Mouse (Mus musculus) embryonic facial prominence, embryonic 10.5 days (tissue): ENCODE data around the gene Yju2. TPM values are rescaled to one million over a fixed set of nuclear protein-coding genes. Genes with fewer than 3 reads are reported as not detected.
"Not testable (repeated sequence)": the region's sequence is repeated elsewhere in the genome, so short reads cannot be mapped to it uniquely, and the experiment has no call there.

Experiments
- DNase-seq: peaks from one replicate; pipeline ENCODE4 v3.0.0-alpha.2; 2017; ENCODE audit warnings: low spot score
- H3K27ac ChIP-seq: fragments of 300-500 bp; sonication (generic); replicated peaks from 2 replicates; pipeline ENCODE4 v1.5.1; 2016; ENCODE audit warnings: mild to moderate bottlenecking
- H3K27me3 ChIP-seq: fragments of 300-500 bp; sonication (generic); replicated peaks from 2 replicates; pipeline ENCODE4 v1.6.1; 2016; ENCODE audit warnings: low read depth, mild to moderate bottlenecking; ENCODE audit not compliant: poor library complexity, severe bottlenecking
- H3K36me3 ChIP-seq: fragments of 300-500 bp; sonication (generic); replicated peaks from 2 replicates; pipeline ENCODE4 v1.6.1; 2016; ENCODE audit warnings: mild to moderate bottlenecking, moderate library complexity
- H3K4me1 ChIP-seq: fragments of 300-500 bp; sonication (generic); 2 replicates; pipeline ENCODE4 v1.6.1; 2016
- H3K4me3 ChIP-seq: fragments of 300-500 bp; sonication (generic); 2 replicates; pipeline ENCODE4 v1.5.1; 2016; ENCODE audit warnings: mild to moderate bottlenecking, moderate library complexity
- H3K9me3 ChIP-seq: fragments of 300-500 bp; sonication (generic); 2 replicates; pipeline ENCODE4 v1.6.1; 2016; ENCODE audit warnings: mild to moderate bottlenecking
- WGBS: fragments of 180-500 bp; shearing (Covaris S2); methylation state at CpG from one replicate; pipeline ENCODE4 v1.1.7; 2016; 5-methylcytosine and 5-hydroxymethylcytosine counted together
- polyA plus RNA-seq: library from polyadenylated mRNA; unstranded; fragments of >200 nt; fragmentation: Nextera tagmentation; extraction: Ambion mirVana; gene quantifications from 2 replicates; pipeline ENCODE4 v1.2.1, GENCODE M21; 2016

Yju2 gene
- polyA plus RNA-seq = 28.7 and 32.0 TPM in 2 replicates

- Histone ChIP-seq H3K4me3 (peak within 1 kb of the TSS; percentile 65), H3K36me3 (peaks cover 35% of the 10 kb centered on the region), H3K4me1 (peaks cover 33% of the 10 kb centered on the region), H3K27ac (peak within 1 kb of the TSS; percentile 92), H3K9me3 (no peaks in the 10 kb centered on the region), H3K27me3 (peaks cover 16% of the 10 kb centered on the region)
- under 1% methylated on average over 46 of the region's 46 CpGs for WGBS
- DNase-seq = peak; percentile 95
These were observed at the start of gene Yju2 for GRCm38 (mm10) chr17:55958918-55959728. Yju2 (plus strand) TSS chr17:55959099.

DNA sequence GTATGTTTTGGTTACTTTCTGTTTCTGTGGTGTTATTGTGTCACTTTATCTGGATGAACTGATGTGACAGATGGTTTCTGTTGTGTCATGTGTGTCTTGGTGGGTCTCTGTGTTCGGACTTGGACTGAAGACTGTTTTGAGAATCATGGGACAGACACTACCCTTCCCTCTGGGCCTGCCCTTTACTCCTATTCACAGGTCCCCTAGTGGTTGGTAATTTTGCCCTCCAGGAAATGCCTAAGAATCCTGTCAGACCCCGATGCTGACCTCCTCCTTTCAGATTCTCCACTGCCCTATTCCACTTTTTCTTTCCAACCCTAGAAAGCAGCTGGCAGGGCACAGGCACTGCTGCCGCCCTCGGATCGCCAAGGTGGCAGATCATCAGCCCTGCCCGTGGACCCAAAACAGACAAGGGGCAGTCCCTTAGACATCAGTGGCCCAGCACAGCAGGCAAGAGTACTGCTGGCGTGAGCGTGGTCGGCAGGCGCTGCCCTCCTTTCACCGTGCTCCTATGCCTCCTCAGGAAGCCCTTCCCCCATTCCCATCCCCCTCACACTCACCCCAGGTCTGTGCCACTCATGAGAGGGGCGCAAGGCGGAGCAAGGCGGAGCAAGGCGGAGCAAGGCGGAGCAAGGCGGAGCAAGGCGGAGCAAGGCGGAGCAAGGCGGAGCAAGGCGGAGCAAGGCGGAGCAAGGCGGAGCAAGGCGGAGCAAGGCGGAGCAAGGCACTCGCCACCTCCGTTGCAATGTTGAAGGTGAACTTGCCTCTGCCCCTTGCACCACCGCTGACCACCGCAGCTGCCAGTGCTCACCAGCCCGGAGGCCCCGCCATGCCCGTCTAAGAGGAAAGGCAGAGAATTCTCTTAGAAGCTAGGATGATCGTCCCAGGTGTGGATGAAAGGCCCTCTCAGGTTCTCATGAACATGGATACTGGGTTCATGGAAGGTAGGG is 27.1 kb upstream of the Yju2 start:
- Histone ChIP-seq H3K27me3 (no peaks in the 10 kb centered on the region), H3K36me3 (0 out of 2 replicates have a peak, but pooled peaks cover 2% of the 10 kb centered on the region), H3K9me3 (peaks cover 7% of the 10 kb centered on the region; the same call in 1 of the 2 replicates), H3K4me1 (peaks cover 12% of the 10 kb centered on the region), H3K27ac (peak overlapping the region; percentile 93), H3K4me3 (peak overlapping the region; percentile 70)
- WGBS = 2% methylated on average over 33 of the region's 33 CpGs
- peak; percentile 88 for DNase-seq

DNA sequence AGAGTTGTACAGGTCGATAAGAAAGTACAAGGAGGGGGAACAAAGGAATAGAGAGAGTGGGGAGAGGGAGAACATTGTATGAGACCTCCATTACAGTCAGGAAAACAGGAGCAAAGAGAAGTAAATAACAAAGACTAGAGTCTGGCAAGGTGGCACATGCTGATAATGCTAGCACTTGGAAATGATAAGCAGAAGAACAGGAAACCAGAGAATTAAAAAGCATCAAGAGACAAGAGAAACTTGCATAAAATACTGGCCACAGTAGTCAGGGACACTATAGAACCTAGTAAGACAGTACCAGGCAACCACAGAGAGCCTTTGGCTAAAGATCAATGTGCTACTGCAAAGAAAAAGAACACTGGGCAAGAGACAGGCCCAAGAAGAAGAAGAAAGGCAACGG is 26.3 kb upstream of the Yju2 start:
- DNase-seq = no peak
- Histone ChIP-seq H3K4me1 (peaks cover 12% of the 10 kb centered on the region), H3K4me3 (peak overlapping the region; percentile 70), H3K36me3 (0 out of 2 replicates have a peak, but pooled peaks cover 2% of the 10 kb centered on the region), H3K27me3 (no peaks in the 10 kb centered on the region), H3K9me3 (peaks cover 10% of the 10 kb centered on the region; the same call in 1 of the 2 replicates), H3K27ac (peak overlapping the region; percentile 93)
- 70% methylated on average over 2 of the region's 2 CpGs for WGBS

DNA sequence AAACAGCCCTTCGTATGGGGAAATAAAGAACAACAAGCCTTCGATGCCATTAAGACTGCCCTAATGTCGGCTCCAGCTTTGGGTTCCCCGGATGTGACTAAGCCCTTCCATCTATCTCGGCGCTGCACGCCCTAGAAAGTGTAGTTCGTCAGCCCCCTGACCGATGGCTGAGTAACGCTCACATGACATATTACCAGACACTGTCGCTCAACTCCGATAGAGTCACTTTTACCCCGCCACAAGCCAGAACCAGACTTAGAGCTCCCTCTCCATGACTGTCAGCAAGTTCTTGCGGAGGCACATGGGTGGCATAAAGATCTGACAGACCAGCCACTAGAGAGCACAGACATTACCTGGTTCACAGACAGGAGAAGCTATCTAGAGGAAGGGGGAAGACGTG is 25.7 kb upstream of the Yju2 start:
- Histone ChIP-seq H3K4me1 (peaks cover 12% of the 10 kb centered on the region), H3K9me3 (peaks cover 16% of the 10 kb centered on the region; the same call in 1 of the 2 replicates), H3K27me3 (no peaks in the 10 kb centered on the region), H3K4me3 (peak overlapping the region; percentile 70; the same call in 1 of the 2 replicates), H3K27ac (no peak overlapping the region), H3K36me3 (peaks cover 7% of the 10 kb centered on the region)
- no peak for DNase-seq
- 95% methylated on average over 15 of the region's 15 CpGs for WGBS

- H3K27me3 ChIP-seq, DNase-seq, H3K9me3 ChIP-seq, H3K4me1 ChIP-seq: not testable (repeated sequence)
- H3K4me3 ChIP-seq = peak overlapping the region; percentile 64
- peaks cover 21% of the 10 kb centered on the region for H3K36me3 ChIP-seq
- 35% methylated on average over 10 of the region's 10 CpGs for WGBS
- H3K27ac ChIP-seq = peak overlapping the region; percentile 89
These were observed 14.5 kb upstream of the Yju2 start for GRCm38 (mm10) chr17:55944387-55944865.

GRCm38 (mm10) chr17:55944866-55945682 is 13.8 kb upstream of the Yju2 start:
- H3K27me3 ChIP-seq, H3K4me1 ChIP-seq, H3K9me3 ChIP-seq: not testable (repeated sequence)
- Histone ChIP-seq H3K36me3 (peaks cover 14% of the 10 kb centered on the region), H3K27ac (peak overlapping the region; percentile 89), H3K4me3 (peak overlapping the region; percentile 64)
- peak; percentile 77 for DNase-seq
- WGBS = under 1% methylated on average over 56 of the region's 56 CpGs

DNA sequence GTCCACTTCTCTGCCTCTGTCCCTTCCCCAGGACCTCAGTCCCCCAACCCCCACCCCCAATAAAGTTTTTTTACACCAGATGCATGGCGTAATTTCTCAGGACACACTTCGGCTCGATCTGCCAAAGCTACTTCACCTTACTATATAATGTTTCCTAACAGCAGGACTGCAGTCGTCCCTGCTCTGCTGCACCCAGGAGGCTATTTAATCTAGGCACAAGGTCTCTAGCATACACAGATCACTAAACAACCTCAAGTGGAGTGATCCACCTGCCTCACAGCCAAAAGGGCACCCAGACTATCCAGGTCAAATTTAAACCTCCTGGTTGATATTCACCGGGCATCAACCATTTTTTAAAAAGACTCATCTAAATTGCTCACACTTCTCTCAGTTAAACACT is 13.2 kb upstream of the Yju2 start:
- Histone ChIP-seq H3K36me3 (peaks cover 8% of the 10 kb centered on the region), H3K9me3 (no peaks in the 10 kb centered on the region), H3K27me3 (no peaks in the 10 kb centered on the region), H3K4me3 (peak overlapping the region; percentile 64), H3K27ac (peak overlapping the region; percentile 89; the same call in 1 of the 2 replicates), H3K4me1 (peaks cover 8% of the 10 kb centered on the region)
- no peak for DNase-seq
- 33% methylated on average over 5 of the region's 5 CpGs for WGBS

DNA sequence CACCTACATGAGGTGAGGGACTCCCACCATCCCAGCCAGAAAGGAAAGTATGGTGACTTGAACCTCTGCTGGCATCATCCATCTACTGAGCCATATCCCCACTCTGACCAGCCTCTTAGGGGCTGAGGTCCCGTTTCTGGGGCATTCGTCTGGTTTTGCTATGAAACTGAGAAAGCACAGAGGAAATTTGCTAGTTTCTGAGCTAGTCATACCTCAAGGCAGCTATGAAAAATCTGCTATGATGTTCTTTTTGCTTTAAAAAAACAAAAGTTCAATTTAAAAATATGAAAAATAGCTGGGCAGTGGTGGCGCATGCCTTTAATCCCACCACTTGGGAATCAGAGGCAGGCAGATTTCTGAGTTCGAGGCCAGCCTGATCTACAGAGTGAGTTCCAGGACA is 10.3 kb upstream of the Yju2 start:
- Histone ChIP-seq H3K4me1 (peaks cover 8% of the 10 kb centered on the region), H3K4me3 (no peak overlapping the region), H3K27ac (no peak overlapping the region), H3K9me3 (no peaks in the 10 kb centered on the region), H3K36me3 (no peaks in the 10 kb centered on the region), H3K27me3 (peaks cover 5% of the 10 kb centered on the region; the same call in 1 of the 2 replicates)
- WGBS = 90% methylated on average over 4 of the region's 4 CpGs
- no peak for DNase-seq

GRCm38 (mm10) chr17:55949400-55949799 is 9.5 kb upstream of the Yju2 start, which contains the start of gene Zfp119b:
Zfp119b (minus strand) TSS chr17:55949500.
- H3K4me3 ChIP-seq = no peak within 1 kb of the TSS
- WGBS = 91% methylated on average over 2 of the region's 2 CpGs
- H3K27me3 ChIP-seq = peaks cover 12% of the 10 kb centered on the region
- H3K36me3 ChIP-seq = no peaks in the 10 kb centered on the region
- H3K9me3 ChIP-seq = no peaks in the 10 kb centered on the region
- no peak for DNase-seq
- H3K4me1 ChIP-seq = peaks cover 8% of the 10 kb centered on the region
- no peak within 1 kb of the TSS for H3K27ac ChIP-seq

DNA sequence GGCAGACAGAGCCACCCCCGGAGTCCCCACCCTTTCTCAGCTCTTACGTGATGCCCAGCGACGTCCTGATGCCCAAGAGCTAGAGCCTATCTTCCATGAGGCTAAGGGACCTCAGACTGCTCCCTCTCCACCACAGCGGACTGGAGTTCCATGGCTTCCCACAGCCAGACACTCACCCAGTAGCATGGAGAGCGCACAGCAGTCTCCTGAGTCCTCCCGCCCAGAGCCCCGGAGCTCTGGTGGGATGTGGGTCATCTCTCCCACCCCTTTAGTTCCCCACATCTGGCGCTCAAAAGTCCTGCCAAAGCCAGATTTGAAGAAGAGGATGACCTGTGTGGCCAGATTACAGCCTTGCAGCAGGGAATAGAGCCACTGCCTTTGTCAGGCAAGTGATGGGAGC is 8.3 kb upstream of the Yju2 start:
- H3K27ac ChIP-seq = no peak overlapping the region
- H3K4me1 ChIP-seq = peaks cover 4% of the 10 kb centered on the region
- H3K36me3 ChIP-seq = no peaks in the 10 kb centered on the region
- no peak for DNase-seq
- peaks cover 24% of the 10 kb centered on the region for H3K27me3 ChIP-seq
- WGBS = 79% methylated on average over 9 of the region's 9 CpGs
- H3K9me3 ChIP-seq = no peaks in the 10 kb centered on the region
- H3K4me3 ChIP-seq = no peak overlapping the region

DNA sequence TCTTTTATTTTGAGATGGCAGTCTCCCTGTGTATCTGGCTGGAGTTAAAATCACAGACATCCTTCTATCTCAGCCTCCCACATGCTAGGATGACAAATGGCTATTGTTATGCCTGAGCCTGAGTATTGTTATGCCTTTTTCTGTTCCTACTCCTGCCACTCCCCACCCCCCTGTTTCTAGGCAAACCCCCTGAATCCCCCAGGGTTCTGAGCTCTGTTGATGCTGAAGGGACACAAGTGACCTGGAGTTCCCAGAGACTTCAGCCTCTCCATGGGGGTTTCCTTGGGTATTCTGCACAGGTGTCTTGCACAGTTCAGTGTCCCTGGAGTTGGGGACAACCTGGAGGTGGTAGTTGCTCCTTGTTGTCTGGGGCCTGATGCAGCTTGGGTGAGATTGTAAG is 6.9 kb upstream of the Yju2 start:
- no peaks in the 10 kb centered on the region for H3K36me3 ChIP-seq
- H3K27ac ChIP-seq = no peak overlapping the region

More for the DNA sequence above, 6.9 kb upstream of the Yju2 start:
- DNase-seq = no peak
- Histone ChIP-seq H3K9me3 (no peaks in the 10 kb centered on the region), H3K27me3 (peaks cover 25% of the 10 kb centered on the region), H3K4me3 (no peak overlapping the region), H3K4me1 (peaks cover 11% of the 10 kb centered on the region)
